Mouse (Mus musculus) forebrain, embryonic 16.5 days (tissue): ENCODE measurements around the gene Anxa8. TPM values are rescaled to one million over a fixed set of nuclear protein-coding genes. Genes with fewer than 3 reads are reported as not detected.

Experiments
- ATAC-seq: fragments of 200-750 bp; cut with Nextera tagmentation; 2 replicates; pipeline ENCODE4 v1.8.0; 2017; ENCODE audit warnings: mild to moderate bottlenecking, moderate library complexity
- H3K27ac ChIP-seq: fragments of 300-500 bp; sonication (generic); 2 replicates; pipeline ENCODE4 v1.5.1; 2014; ENCODE audit warnings: low read length, control low read depth
- H3K27me3 ChIP-seq: fragments of 300-500 bp; sonication (generic); replicated peaks from 2 replicates; pipeline ENCODE4 v1.6.1; 2014; ENCODE audit warnings: low read length; ENCODE audit not compliant: control insufficient read depth, insufficient read depth
- H3K36me3 ChIP-seq: fragments of 300-500 bp; sonication (generic); 2 replicates; pipeline ENCODE4 v1.6.1; 2014; ENCODE audit not compliant: control insufficient read depth, insufficient read depth
- H3K4me1 ChIP-seq: fragments of 300-500 bp; sonication (generic); replicated peaks from 2 replicates; pipeline ENCODE4 v1.6.1; 2014; ENCODE audit warnings: low read length; ENCODE audit not compliant: control insufficient read depth, insufficient read depth
- H3K4me2 ChIP-seq: fragments of 300-500 bp; sonication (generic); 2 replicates; pipeline ENCODE4 v1.6.1; 2014; ENCODE audit warnings: mild to moderate bottlenecking, low read length, control low read depth
- H3K4me3 ChIP-seq: fragments of 300-500 bp; sonication (generic); replicated peaks from 2 replicates; pipeline ENCODE4 v1.5.1; 2014; ENCODE audit warnings: mild to moderate bottlenecking, low read length, control low read depth
- H3K9ac ChIP-seq: fragments of 300-500 bp; sonication (generic); replicated peaks from 2 replicates; pipeline ENCODE4 v1.6.1; 2014; ENCODE audit warnings: low read depth, low read length, control low read depth
- H3K9me3 ChIP-seq: fragments of 300-500 bp; sonication (generic); 2 replicates; pipeline ENCODE4 v1.6.1; 2016; ENCODE audit warnings: low read length; ENCODE audit not compliant: control insufficient read depth
- WGBS: fragments of 180-500 bp; shearing (Covaris S2); extraction: QIAGEN DNeasy Blood & Tissue Kit; methylation state at CpG from one replicate; pipeline ENCODE4 v1.1.7; 2014; 5-methylcytosine and 5-hydroxymethylcytosine counted together
- polyA plus RNA-seq: library from polyadenylated mRNA; unstranded; fragments of >200 nt; fragmentation: Nextera tagmentation; extraction: Ambion mirVana; gene quantifications from 2 replicates; pipeline ENCODE4 v1.2.1, GENCODE M21; 2015

The Anxa8 gene
- polyA plus RNA-seq, 1 experiment from 2014 or later, result not detected

DNA sequence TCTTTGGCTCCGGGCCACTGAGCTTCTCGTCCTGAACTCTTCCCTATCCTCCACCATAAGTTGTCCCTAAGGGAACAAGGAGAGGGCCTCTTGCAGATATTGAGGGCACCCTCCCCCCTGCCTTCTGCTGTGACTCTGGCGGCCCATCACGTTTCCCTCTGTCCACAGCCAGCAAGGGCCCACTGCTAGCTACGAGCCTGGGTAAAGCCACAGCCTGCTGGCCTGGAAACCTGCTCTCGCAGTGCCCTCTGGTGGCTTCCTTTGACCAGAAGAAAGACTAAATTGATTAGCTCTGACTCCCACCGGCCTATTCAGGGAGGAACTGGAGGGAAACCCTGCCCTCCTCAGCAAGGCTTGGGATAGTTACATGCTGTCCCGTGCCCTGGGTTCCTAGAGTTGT is 19.1 kb downstream of the Anxa8 start:
- Histone ChIP-seq H3K4me2 (no peak overlapping the region), H3K27me3 (no peaks in the 10 kb centered on the region), H3K9me3 (no peaks in the 10 kb centered on the region), H3K4me1 (no peaks in the 10 kb centered on the region), H3K9ac (no peak overlapping the region), H3K27ac (no peak overlapping the region), H3K36me3 (no peaks in the 10 kb centered on the region), H3K4me3 (no peak overlapping the region)
- no peak for ATAC-seq
- 22% methylated on average over 8 of the region's 8 CpGs for WGBS

DNA sequence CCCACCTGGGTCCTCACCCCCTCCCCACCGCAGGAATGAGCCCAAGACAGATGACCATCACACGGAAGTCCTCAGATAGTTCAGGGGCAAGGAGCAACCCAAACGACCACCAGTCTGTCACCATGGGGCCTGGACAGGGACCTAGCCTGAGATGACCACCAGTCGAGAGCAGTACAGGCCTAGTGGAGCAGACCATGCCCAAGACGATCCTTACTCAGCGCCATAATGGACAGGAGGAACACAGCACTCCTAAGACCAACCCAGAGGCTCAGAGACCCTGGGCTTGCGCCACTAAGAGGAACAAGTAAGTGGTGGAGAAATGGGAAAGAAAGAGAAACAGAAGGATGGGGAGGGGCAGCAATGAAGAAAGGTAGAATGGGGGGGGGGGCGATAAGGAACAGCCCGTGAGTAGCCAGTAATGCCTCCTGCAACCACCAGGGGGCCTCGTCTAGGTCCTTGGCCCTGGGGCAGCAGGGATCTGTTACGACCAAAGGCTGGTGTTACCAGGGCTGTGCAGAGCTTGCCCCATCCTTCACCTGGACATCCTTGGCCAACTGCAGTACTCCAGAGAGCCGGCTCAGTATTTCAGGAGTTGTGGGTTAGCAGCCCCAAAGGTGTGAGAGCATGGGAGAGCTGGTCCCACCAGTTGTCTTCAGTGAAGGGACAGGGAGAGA is 20.7 kb downstream of the Anxa8 start:
- Histone ChIP-seq H3K27ac (no peak overlapping the region), H3K36me3 (no peaks in the 10 kb centered on the region), H3K4me2 (no peak overlapping the region), H3K9ac (no peak overlapping the region), H3K9me3 (no peaks in the 10 kb centered on the region), H3K4me1 (no peaks in the 10 kb centered on the region), H3K27me3 (no peaks in the 10 kb centered on the region), H3K4me3 (no peak overlapping the region)
- WGBS, result 62% methylated on average over 12 of the region's 12 CpGs
- no peak for ATAC-seq

DNA sequence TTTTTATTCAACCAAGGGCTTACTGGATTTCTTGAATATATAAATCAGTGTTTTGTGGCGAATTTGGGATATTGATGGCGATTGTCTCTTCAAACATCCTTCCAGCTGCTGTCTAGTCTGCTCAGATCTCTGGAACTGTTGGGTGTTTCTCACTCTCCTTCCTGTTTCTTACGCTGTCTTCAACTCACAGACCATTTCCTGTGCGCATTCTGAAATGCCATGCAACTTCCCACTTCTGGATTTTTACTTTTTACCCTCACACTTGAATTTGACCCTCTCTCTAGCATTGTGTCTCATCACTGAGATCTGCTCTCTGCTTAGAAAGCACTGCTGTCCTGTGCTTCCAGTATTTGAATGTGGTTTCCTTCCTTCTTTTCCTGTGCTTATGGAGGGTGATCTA is 21.8 kb downstream of the Anxa8 start:
- H3K27ac ChIP-seq, result no peak overlapping the region
- WGBS, result 82% methylated on average over 4 of the region's 4 CpGs

DNA sequence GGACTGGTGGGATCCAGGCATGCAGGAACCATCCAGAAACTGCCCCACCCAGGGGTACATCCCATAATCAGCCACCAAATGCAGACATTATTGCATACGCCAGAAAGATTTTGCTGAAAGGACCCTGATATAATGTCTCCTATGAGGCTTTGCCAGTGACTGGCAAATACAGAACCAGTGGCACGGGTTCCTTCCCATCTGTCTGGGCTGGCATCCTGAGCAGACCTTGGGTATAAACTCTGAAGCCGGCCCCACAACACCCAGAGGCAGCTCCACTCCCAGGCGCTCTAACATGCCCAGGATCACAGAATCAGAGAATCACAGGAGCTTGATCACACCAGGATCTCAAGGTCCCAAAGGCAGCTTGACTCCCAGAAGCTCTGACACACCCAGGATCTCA is 28.5 kb downstream of the Anxa8 start:
- Histone ChIP-seq H3K9ac (no peak overlapping the region), H3K27me3 (no peaks in the 10 kb centered on the region), H3K4me3 (no peak overlapping the region), H3K4me2 (no peak overlapping the region), H3K27ac (no peak overlapping the region), H3K9me3 (no peaks in the 10 kb centered on the region), H3K36me3 (no peaks in the 10 kb centered on the region), H3K4me1 (no peaks in the 10 kb centered on the region)
- ATAC-seq, result no peak
- 83% methylated on average over 4 of the region's 4 CpGs for WGBS

More for the DNA sequence above, 21.8 kb downstream of the Anxa8 start:
- Histone ChIP-seq H3K4me3 (no peak overlapping the region), H3K4me2 (no peak overlapping the region), H3K9me3 (no peaks in the 10 kb centered on the region), H3K27me3 (no peaks in the 10 kb centered on the region), H3K36me3 (no peaks in the 10 kb centered on the region), H3K9ac (no peak overlapping the region), H3K4me1 (no peaks in the 10 kb centered on the region)
- ATAC-seq, result no peak

DNA sequence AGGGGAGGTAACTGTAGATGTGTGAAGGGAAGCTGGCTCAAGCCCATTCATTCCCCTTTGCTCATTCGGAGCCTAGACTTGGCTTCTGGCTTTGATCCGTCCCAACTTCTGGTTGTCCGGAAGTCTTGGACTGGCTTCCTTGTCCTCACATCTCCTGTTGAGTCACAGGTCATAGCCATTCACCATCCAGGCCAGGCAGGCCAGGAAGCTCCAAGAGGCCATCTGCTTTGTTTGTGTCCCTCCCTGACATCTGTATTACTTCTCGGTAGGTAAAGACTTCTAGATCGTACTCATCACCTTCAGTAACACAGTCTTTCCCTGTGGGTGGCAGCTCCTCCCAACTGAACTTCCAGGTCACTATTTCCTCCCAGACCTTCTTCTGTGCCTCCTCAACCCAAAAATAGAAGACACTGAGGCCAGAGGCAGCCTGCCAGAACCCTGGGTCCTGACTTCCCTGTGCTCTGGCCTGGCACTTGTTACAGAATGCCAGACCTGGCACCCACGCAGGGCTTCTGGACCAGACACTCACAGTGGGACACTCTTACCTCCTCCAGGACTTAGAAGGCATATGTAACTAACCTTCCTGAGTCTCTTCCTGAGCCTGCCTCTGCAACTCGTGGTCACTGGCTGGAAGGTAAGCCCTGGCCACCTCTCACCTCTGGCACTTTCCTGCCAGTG is 33.4 kb downstream of the Anxa8 start:
- WGBS, result 82% methylated on average over 7 of the region's 7 CpGs
- Histone ChIP-seq H3K27me3 (no peaks in the 10 kb centered on the region), H3K27ac (no peak overlapping the region), H3K9ac (no peak overlapping the region), H3K4me3 (no peak overlapping the region), H3K4me2 (no peak overlapping the region), H3K36me3 (no peaks in the 10 kb centered on the region), H3K9me3 (no peaks in the 10 kb centered on the region), H3K4me1 (no peaks in the 10 kb centered on the region)
- ATAC-seq, result no peak

DNA sequence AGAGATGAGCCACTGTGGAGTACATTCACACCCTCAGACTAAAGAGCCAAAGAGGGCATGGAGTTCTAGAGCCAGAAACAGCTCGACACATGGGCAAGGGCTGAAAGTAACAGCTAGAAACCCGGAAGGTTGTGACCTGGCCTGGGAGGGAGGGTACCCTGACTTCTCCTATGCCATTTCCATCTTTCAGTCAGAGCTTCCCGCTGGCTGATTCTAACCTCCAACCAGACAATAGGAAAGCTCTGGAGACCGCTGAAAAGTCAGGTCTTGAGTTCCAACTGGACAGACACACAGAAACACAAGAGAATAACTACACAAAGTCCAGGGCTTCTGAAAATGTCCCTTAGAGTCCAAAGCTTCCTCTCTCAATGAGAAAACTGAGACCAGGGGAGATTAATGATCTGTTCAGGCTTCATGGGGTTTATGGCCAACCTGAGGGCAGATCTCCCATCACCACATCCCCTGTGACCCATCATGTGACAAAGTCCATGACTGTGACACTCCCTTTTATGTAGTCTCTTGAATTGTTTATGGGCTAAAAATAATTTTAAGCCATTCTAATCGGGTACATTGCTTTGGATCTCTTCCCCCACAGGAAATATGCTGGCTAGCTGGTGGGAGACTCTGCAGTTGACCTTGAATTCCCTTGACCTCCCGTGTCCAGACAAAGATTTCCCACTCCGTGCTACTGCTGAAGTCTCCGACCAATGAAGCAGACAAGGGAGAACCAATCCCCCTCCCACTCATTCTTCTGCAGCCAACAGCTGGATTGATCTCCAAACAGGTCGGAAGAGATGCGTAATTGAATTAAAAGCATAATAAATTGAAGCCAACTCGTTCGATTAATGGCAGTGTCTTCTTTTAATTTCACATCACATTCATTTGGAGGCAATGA is 34.5 kb downstream of the Anxa8 start:
- no peaks in the 10 kb centered on the region for H3K4me1 ChIP-seq
- WGBS, result 82% methylated on average over 12 of the region's 12 CpGs

DNA sequence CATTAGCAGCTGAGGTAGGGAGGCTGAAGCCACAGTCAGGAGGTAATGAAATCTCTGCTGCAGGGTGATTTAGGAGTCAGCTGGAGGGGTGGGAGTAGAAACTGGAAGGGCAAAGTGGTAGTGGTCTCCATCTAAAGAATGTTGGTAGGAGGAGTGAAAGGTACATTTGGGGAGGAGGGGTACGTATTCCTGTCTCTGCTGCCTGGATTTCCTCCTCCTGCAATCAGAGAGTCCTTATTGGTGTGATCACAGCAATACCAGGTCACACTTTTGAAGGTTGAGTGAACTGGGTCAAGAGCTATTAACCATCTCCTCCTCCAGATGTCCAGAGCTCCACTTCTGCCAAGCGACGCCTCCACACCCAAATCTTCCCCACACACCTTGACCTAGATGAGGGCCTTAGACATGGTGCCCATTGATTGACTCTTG is 35.2 kb downstream of the Anxa8 start:
- no peaks in the 10 kb centered on the region for H3K9me3 ChIP-seq
- no peak overlapping the region for H3K9ac ChIP-seq
- no peak overlapping the region for H3K4me3 ChIP-seq
- H3K27ac ChIP-seq, result no peak overlapping the region
- no peak overlapping the region for H3K4me2 ChIP-seq
- ATAC-seq, result no peak
- WGBS, result 90% methylated on average over 3 of the region's 3 CpGs
- no peaks in the 10 kb centered on the region for H3K4me1 ChIP-seq
- no peaks in the 10 kb centered on the region for H3K27me3 ChIP-seq
- H3K36me3 ChIP-seq, result no peaks in the 10 kb centered on the region

More for the DNA sequence above, 34.5 kb downstream of the Anxa8 start:
- Histone ChIP-seq H3K27ac (no peak overlapping the region), H3K4me3 (no peak overlapping the region), H3K9me3 (no peaks in the 10 kb centered on the region), H3K36me3 (no peaks in the 10 kb centered on the region), H3K4me2 (no peak overlapping the region), H3K9ac (no peak overlapping the region), H3K27me3 (no peaks in the 10 kb centered on the region)
- no peak for ATAC-seq

DNA sequence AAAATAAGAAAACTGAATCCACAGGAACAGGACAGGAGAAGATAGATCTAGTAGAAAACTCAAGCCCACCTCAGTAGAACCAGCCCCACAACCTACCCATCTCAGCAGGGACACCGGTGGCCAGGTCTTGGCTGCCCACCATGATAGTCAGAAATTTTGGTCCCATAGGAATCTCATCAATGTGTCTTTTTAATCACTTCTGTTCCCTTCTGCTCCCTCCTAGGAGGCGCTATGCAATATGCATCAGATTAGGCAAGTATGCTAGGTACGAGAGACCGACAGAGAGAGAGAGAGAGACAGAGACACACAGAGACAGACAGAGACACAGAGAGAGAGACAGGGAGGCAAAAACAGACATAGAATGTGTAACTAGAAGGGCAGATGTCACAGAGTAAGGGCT is 35.9 kb downstream of the Anxa8 start:
- Histone ChIP-seq H3K4me2 (no peak overlapping the region), H3K27ac (no peak overlapping the region), H3K27me3 (no peaks in the 10 kb centered on the region), H3K36me3 (no peaks in the 10 kb centered on the region), H3K9ac (no peak overlapping the region), H3K4me3 (no peak overlapping the region), H3K4me1 (no peaks in the 10 kb centered on the region), H3K9me3 (no peaks in the 10 kb centered on the region)
- ATAC-seq, result no peak
- WGBS, result 95% methylated on average over 4 of the region's 4 CpGs

DNA sequence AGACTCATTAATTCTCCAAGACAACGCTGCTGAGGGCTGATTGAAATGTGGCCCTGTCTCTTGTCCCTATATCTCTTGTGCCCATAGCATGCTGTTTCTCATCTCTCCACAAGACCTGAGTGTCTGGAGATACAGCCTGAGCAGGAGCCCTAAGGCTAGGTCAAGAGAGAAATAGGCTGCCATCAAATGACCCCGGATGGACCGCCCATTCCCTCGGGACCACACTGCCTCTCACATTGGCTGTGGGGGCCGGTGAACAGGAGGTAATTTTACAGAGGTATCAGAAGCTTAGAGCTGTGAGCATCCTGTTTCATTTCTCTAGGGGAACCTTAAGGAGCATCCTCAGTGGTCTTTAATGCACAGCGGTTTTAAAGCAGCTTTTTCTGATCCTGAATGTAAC is 45.4 kb downstream of the Anxa8 start:
- Histone ChIP-seq H3K4me2 (no peak overlapping the region), H3K9me3 (no peaks in the 10 kb centered on the region), H3K27me3 (no peaks in the 10 kb centered on the region), H3K9ac (no peak overlapping the region), H3K4me3 (no peak overlapping the region), H3K4me1 (no peaks in the 10 kb centered on the region), H3K36me3 (no peaks in the 10 kb centered on the region), H3K27ac (no peak overlapping the region)
- 78% methylated on average over 6 of the region's 6 CpGs for WGBS
- ATAC-seq, result no peak
